Mouse (Mus musculus) adrenal gland, adult 10 weeks (tissue): ENCODE results near the gene Olfr221. TPM values are rescaled to one million over a fixed set of nuclear protein-coding genes. Genes with fewer than 3 reads are reported as not detected.

Experiments used
- polyA plus RNA-seq: library from polyadenylated mRNA; stranded (reverse); fragments of 350-450 nt; fragmentation: Illumina TruSeq; extraction: RNeasy Lipid Tissue Mini Kit (QIAGEN cat#74804); gene quantifications from one replicate; pipeline ENCODE4 v1.2.3, GENCODE M21; 2014; ENCODE audit warnings: low read depth, low replicate concordance

The Olfr221 gene
- not detected for polyA plus RNA-seq

GRCm38 (mm10) chr14:52042359-52042758 is at the start of gene Olfr221:
Gene Olfr221 (minus strand): TSS chr14:52042459.

GRCm38 (mm10) chr14:52020486-52021137 is 21.6 kb downstream of the Olfr221 start, which contains the start of gene Zfp219:
Gene Zfp219 (minus strand): TSS chr14:52020733.

GRCm38 (mm10) chr14:52015445-52016100 is 26.7 kb downstream of the Olfr221 start, which contains the start of gene Tmem253:
Gene Tmem253 (plus strand): TSS chr14:52015658.

GRCm38 (mm10) chr14:51984247-51985231 is 57.7 kb downstream of the Olfr221 start, which contains the start of gene Arhgef40:
Gene Arhgef40 (plus strand): TSS chr14:51984719.

Other genes with a start within 250 kb of the Olfr221 start
- gene AY358078, start 242.4 kb downstream of the Olfr221 start, polyA plus RNA-seq, result not detected
- not detected for gene Ear6, start 188.8 kb downstream of the Olfr221 start, polyA plus RNA-seq
- 4.0 TPM for gene Mettl17, start 157.6 kb downstream of the Olfr221 start, polyA plus RNA-seq
- gene Slc39a2, start 149.6 kb downstream of the Olfr221 start, polyA plus RNA-seq, result 0.29 TPM
- gene Ndrg2, start 128.3 kb downstream of the Olfr221 start, polyA plus RNA-seq, result 697 TPM
- not detected for gene Tppp2, start 124.0 kb downstream of the Olfr221 start, polyA plus RNA-seq
- gene Rnase13, start 119.7 kb downstream of the Olfr221 start, polyA plus RNA-seq, result not detected
- gene Arhgef40, start 57.7 kb downstream of the Olfr221 start, polyA plus RNA-seq, result 13.4 TPM
- gene Tmem253, start 26.8 kb downstream of the Olfr221 start, polyA plus RNA-seq, result not detected
- gene Zfp219, start 21.7 kb downstream of the Olfr221 start, polyA plus RNA-seq, result 0.70 TPM
- gene Hnrnpc, start 61.6 kb upstream of the Olfr221 start, polyA plus RNA-seq, result 361 TPM
- 0.87 TPM for gene Rpgrip1, start 68.2 kb upstream of the Olfr221 start, polyA plus RNA-seq
- 75.0 TPM for gene Supt16, start 155.0 kb upstream of the Olfr221 start, polyA plus RNA-seq
- gene Chd8, start 215.3 kb upstream of the Olfr221 start, polyA plus RNA-seq, result 68.3 TPM
- gene Tox4, start 236.7 kb upstream of the Olfr221 start, polyA plus RNA-seq, result 48.2 TPM
- gene Rab2b, start 237.1 kb upstream of the Olfr221 start, polyA plus RNA-seq, result 88.1 TPM